Mouse (Mus musculus) MEL (cell line): ENCODE results near the gene Tmem121. TPM values are rescaled to one million over a fixed set of nuclear protein-coding genes. Genes with fewer than 3 reads are reported as not detected.

ENCODE experiments used
- DNase-seq: peaks from one replicate; pipeline ENCODE4 v3.0.0; 2011; ENCODE audit warnings: low read depth, low spot score
- H3K27ac ChIP-seq: 2 replicates; pipeline ENCODE4 v1.5.1; 2012; ENCODE audit warnings: low read depth, mild to moderate bottlenecking, control low read depth, low read length, moderate library complexity; ENCODE audit not compliant: control insufficient read depth
- H3K27me3 ChIP-seq, 2 experiments: fragments of 150-350 bp in 1 of 2; sonication (generic) in 1 of 2; 2 replicates each; pipeline ENCODE4 v1.6.1; 2012; ENCODE audit warnings: low read length in 2 of 2, mild to moderate bottlenecking in 2 of 2, improper control_type of control experiment in 1 of 2, moderate library complexity in 1 of 2; ENCODE audit not compliant: insufficient read depth in 2 of 2, control insufficient read depth in 1 of 2
- H3K36me3 ChIP-seq, 2 experiments: 2 replicates each; pipeline ENCODE4 v1.6.1; 2012 to 2014; ENCODE audit warnings: low read length in 2 of 2, improper control_type of control experiment in 1 of 2, inconsistent platforms in 1 of 2, mild to moderate bottlenecking in 1 of 2; ENCODE audit not compliant: insufficient read depth in 2 of 2, control insufficient read depth in 1 of 2
- H3K4me1 ChIP-seq, 2 experiments: fragments of 150-350 bp in 1 of 2; sonication (generic) in 1 of 2; 2 replicates each; pipeline ENCODE4 v1.6.1; 2012; ENCODE audit warnings: low read length in 2 of 2, improper control_type of control experiment in 1 of 2, mild to moderate bottlenecking in 1 of 2; ENCODE audit not compliant: insufficient read depth in 2 of 2, control insufficient read depth in 1 of 2
- H3K4me3 ChIP-seq, 2 experiments: fragments of 150-350 bp in 1 of 2; sonication (generic) in 1 of 2; 2 replicates each; pipeline ENCODE4 v1.5.1; 2012; ENCODE audit warnings: low read depth in 2 of 2, low read length in 2 of 2, mild to moderate bottlenecking in 2 of 2, moderate library complexity in 2 of 2, control low read depth in 1 of 2, improper control_type of control experiment in 1 of 2; ENCODE audit not compliant: control insufficient read depth in 1 of 2, insufficient read depth in 1 of 2
- H3K79me2 ChIP-seq: 2 replicates; pipeline ENCODE4 v1.6.1; 2012; ENCODE audit warnings: mild to moderate bottlenecking, low read length, moderate library complexity; ENCODE audit not compliant: control insufficient read depth, poor library complexity, insufficient read depth
- H3K9ac ChIP-seq: 2 replicates; pipeline ENCODE4 v1.6.1; 2012; ENCODE audit warnings: low read depth, mild to moderate bottlenecking, control low read depth, low read length, moderate library complexity; ENCODE audit not compliant: control insufficient read depth, poor library complexity, severe bottlenecking
- H3K9me3 ChIP-seq: fragments of 150-350 bp; sonication (generic); replicated peaks from 2 replicates; pipeline ENCODE4 v1.6.1; 2012; ENCODE audit warnings: mild to moderate bottlenecking, low read length, improper control_type of control experiment, moderate library complexity; ENCODE audit not compliant: insufficient read depth
- CHD1 ChIP-seq: IDR thresholded peaks from 2 replicates; pipeline ENCODE4 v1.6.1; 2012; ENCODE audit warnings: low read depth, mild to moderate bottlenecking, inconsistent platforms, low read length, improper control_type of control experiment
- EP300 ChIP-seq, 2 experiments: IDR thresholded peaks; 2 replicates each; pipeline ENCODE4 v1.6.1; 2011; ENCODE audit warnings: improper control_type of control experiment in 2 of 2, low read length in 2 of 2, low read depth in 1 of 2, mild to moderate bottlenecking in 1 of 2
- ETS1 ChIP-seq: IDR thresholded peaks from 2 replicates; pipeline ENCODE4 v1.6.1; 2012; ENCODE audit warnings: low read depth, mild to moderate bottlenecking, inconsistent platforms, low read length, improper control_type of control experiment, moderate library complexity
- GATA1 ChIP-seq: IDR thresholded peaks from 2 replicates; pipeline ENCODE4 v1.6.1; 2011; ENCODE audit warnings: low read depth, low read length, improper control_type of control experiment
- KAT2A ChIP-seq: conservative IDR thresholded peaks from 2 replicates; pipeline ENCODE4 v1.6.1; 2012; ENCODE audit warnings: low read depth, low read length, improper control_type of control experiment, inconsistent platforms
- MAX ChIP-seq: IDR thresholded peaks from 2 replicates; pipeline ENCODE4 v1.6.1; 2011; ENCODE audit warnings: low read length, improper control_type of control experiment
- MEF2A ChIP-seq: IDR thresholded peaks from 2 replicates; pipeline ENCODE4 v1.6.1; 2014; ENCODE audit warnings: low read depth, mild to moderate bottlenecking, inconsistent platforms, low read length, improper control_type of control experiment; ENCODE audit not compliant: poor library complexity, insufficient replicate concordance, severe bottlenecking; ENCODE audit errors: extremely low read depth
- MXI1 ChIP-seq: IDR thresholded peaks from 2 replicates; pipeline ENCODE4 v1.6.1; 2011; ENCODE audit warnings: mild to moderate bottlenecking, low read depth, low read length, improper control_type of control experiment
- MYB ChIP-seq: IDR thresholded peaks from 2 replicates; pipeline ENCODE4 v1.6.1; 2011; ENCODE audit warnings: mild to moderate bottlenecking, low read depth, low read length, improper control_type of control experiment
- MYC ChIP-seq: IDR thresholded peaks from 2 replicates; pipeline ENCODE4 v1.6.1; 2011; ENCODE audit warnings: low read depth, mild to moderate bottlenecking, low read length, improper control_type of control experiment, moderate library complexity
- NRF1 ChIP-seq: IDR thresholded peaks from 2 replicates; pipeline ENCODE4 v1.6.1; 2014; ENCODE audit warnings: low read depth, mild to moderate bottlenecking, inconsistent platforms, low read length, improper control_type of control experiment, moderate library complexity; ENCODE audit not compliant: poor library complexity, insufficient read depth, severe bottlenecking
- POLR2AphosphoS5 ChIP-seq: IDR thresholded peaks from 2 replicates; pipeline ENCODE4 v1.6.1; 2012; ENCODE audit warnings: low read depth, borderline replicate concordance, mild to moderate bottlenecking, inconsistent platforms, low read length, moderate library complexity, mixed read lengths
- RCOR1 ChIP-seq: IDR thresholded peaks from 2 replicates; pipeline ENCODE4 v1.6.1; 2012; ENCODE audit warnings: low read depth, mild to moderate bottlenecking, inconsistent platforms, low read length, improper control_type of control experiment
- SMC3 ChIP-seq: IDR thresholded peaks from 2 replicates; pipeline ENCODE4 v1.6.1; 2011; ENCODE audit warnings: low read depth, low read length, improper control_type of control experiment
- TAL1 ChIP-seq: IDR thresholded peaks from 2 replicates; pipeline ENCODE4 v1.6.1; 2012; ENCODE audit warnings: mild to moderate bottlenecking, inconsistent platforms, low read length, moderate library complexity, mixed read lengths
- TBP ChIP-seq: IDR thresholded peaks from 2 replicates; pipeline ENCODE4 v1.8.0; 2011; ENCODE audit warnings: low read depth, low read length, improper control_type of control experiment
- UBTF ChIP-seq: IDR thresholded peaks from 2 replicates; pipeline ENCODE4 v1.6.1; 2012; ENCODE audit warnings: low read depth, mild to moderate bottlenecking, inconsistent platforms, low read length, improper control_type of control experiment, moderate library complexity, borderline replicate concordance; ENCODE audit not compliant: insufficient read depth
- ZKSCAN1 ChIP-seq: IDR thresholded peaks from 2 replicates; pipeline ENCODE4 v1.6.1; 2012; ENCODE audit warnings: low read depth, mild to moderate bottlenecking, inconsistent platforms, low read length, improper control_type of control experiment, moderate library complexity
- polyA plus RNA-seq, 2 experiments: library from polyadenylated mRNA; stranded (reverse) in 1 of 2; unstranded in 1 of 2; fragments of >175 nt in 1 of 2; fragments of >200 nt in 1 of 2; gene quantifications; 2 replicates each; pipeline versions ENCODE4 v1.2.1 to v1.2.4; 2012; ENCODE audit warnings: low replicate concordance in 2 of 2, low read depth in 1 of 2; ENCODE audit not compliant: insufficient read length in 2 of 2, insufficient read depth in 1 of 2, missing spikeins in 1 of 2
- total RNA-seq: library from RNA; depleted of rRNA; stranded (reverse); fragments of 300-350 nt; gene quantifications from 2 replicates; pipeline ENCODE4 v1.2.3, GENCODE M21; 2012

Tmem121 gene
- total and polyA plus RNA-seq, 3 experiments = 17.0 to 35.2 TPM; not detected in 1

DNA sequence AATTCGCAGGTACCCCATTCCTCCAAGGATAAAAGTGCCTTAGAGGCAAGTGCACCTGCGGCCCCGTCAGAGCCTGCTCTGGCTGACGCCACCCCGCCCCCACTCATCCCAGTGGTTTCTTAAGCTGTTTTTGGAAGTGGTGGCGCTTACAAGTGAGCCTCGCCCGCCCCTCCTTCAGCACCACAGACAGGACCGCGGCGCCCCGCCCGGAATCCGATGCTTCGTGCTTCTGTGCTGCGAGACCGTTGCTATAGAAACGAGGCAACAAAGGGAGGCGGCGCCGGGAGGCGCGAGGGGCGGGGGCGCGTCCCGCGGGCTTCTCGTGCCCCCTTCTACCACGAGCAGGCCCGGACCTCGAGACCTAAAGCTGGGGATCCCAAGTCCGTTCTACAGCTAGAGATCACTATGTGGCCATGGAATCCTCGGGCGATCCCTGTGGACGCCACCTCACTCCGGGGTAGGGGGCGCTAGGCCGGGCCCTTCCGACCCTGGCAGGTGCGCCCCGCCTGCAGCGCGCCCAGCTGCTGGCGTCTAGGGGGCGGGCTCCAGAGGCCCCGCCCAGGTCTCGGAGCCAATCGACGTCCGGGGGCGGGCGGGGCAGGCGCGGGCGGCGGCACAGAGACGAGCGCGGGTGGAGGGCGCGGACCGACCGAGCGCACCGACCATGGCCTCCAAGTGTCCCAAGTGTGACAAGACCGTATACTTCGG is 45.7 kb upstream of the Tmem121 start, which contains the start of gene Crip2 (continued):
- TF ChIP-seq SMC3 (peak; percentile 22), UBTF (no peak), KAT2A (no peak; the same call in 1 of the 2 replicates), MXI1 (peak; percentile 98)

- peaks cover 2% of the 10 kb centered on the region; the same call in 1 of the 2 replicates for H3K79me2 ChIP-seq
- peak overlapping the region; percentile 70 for H3K9ac ChIP-seq
- no peaks in the 10 kb centered on the region for H3K9me3 ChIP-seq
- H3K4me1 ChIP-seq = peaks cover 0 to 21% of the 10 kb centered on the region in 2 experiments; a peak in 3 of 4 replicates
- peaks cover 0 to 12% of the 10 kb centered on the region in 2 experiments; a peak in 3 of 4 replicates for H3K36me3 ChIP-seq
- peak; percentile 58; the same call in 1 of the 2 replicates for TF ChIP-seq TBP
- TF ChIP-seq MAX = peak; percentile 92
- peak; percentile 55 for TF ChIP-seq TAL1
- peak in 1 of 2 experiments; percentile 31; a peak in 1 of 4 replicates for TF ChIP-seq EP300 (IDR thresholded peaks at IDR 0.05; ENCODE audit: low read depth in 1 of 2, low read length in 2 of 2)
- peak; percentile 82; the same call in 1 of the 2 replicates for TF ChIP-seq POLR2AphosphoS5
- peak; percentile 91; the same call in 1 of the 2 replicates for TF ChIP-seq MYC
- TF ChIP-seq UBTF = no peak
- 0 out of 2 replicates have a peak, but pooled peaks have one; percentile 10 for TF ChIP-seq ETS1
- no peak for TF ChIP-seq MEF2A
- TF ChIP-seq NRF1 = peak; percentile 22; the same call in 1 of the 2 replicates
- peak; percentile 49; the same call in 1 of the 2 replicates for TF ChIP-seq GATA1
- peak; percentile 34; the same call in 1 of the 2 replicates for TF ChIP-seq RCOR1
- TF ChIP-seq MYB = peak; percentile 23; the same call in 1 of the 2 replicates
- TF ChIP-seq CHD1 = no peak
- no peak for TF ChIP-seq ZKSCAN1
- TF ChIP-seq, all 39 proteins: peak for 11
- Histone ChIP-seq H3K4me3 (peak overlapping the region; percentile 70), H3K27ac (peak overlapping the region; percentile 29), H3K27me3 (no peaks in the 10 kb centered on the region)
- no peak for DNase-seq
These were observed 44.9 kb upstream of the Tmem121 start for GRCm38 (mm10) chr12:113140616-113141411.
